Mouse (Mus musculus) limb, embryonic 15.5 days (tissue): Measurements from ENCODE around the gene Cnppd1. TPM values are rescaled to one million over a fixed set of nuclear protein-coding genes. Genes with fewer than 3 reads are reported as not detected.

Experiments used
- ATAC-seq: fragments of 200-750 bp; cut with Nextera tagmentation; 2 replicates; pipeline ENCODE4 v1.8.0; 2017; ENCODE audit warnings: low read depth, moderate TSS enrichment; ENCODE audit not compliant: insufficient number of reproducible peaks, low FRiP score, low TSS enrichment
- H3K27ac ChIP-seq: fragments of 300-500 bp; sonication (generic); 2 replicates; pipeline ENCODE4 v1.5.1; 2015; ENCODE audit warnings: moderate library complexity, mild to moderate bottlenecking, inconsistent platforms
- H3K27me3 ChIP-seq: fragments of 300-500 bp; sonication (generic); 2 replicates; pipeline ENCODE4 v1.6.1; 2015; ENCODE audit warnings: inconsistent platforms
- H3K36me3 ChIP-seq: fragments of 300-500 bp; sonication (generic); 2 replicates; pipeline ENCODE4 v1.6.1; 2015; ENCODE audit warnings: inconsistent platforms
- H3K4me1 ChIP-seq: fragments of 300-500 bp; sonication (generic); 2 replicates; pipeline ENCODE4 v1.6.1; 2015; ENCODE audit warnings: inconsistent platforms
- H3K4me2 ChIP-seq: fragments of 300-500 bp; sonication (generic); 2 replicates; pipeline ENCODE4 v1.6.1; 2015; ENCODE audit warnings: mild to moderate bottlenecking, inconsistent platforms
- H3K4me3 ChIP-seq: fragments of 300-500 bp; sonication (generic); 2 replicates; pipeline ENCODE4 v1.5.1; 2015; ENCODE audit warnings: mild to moderate bottlenecking, inconsistent platforms
- H3K9ac ChIP-seq: fragments of 300-500 bp; sonication (generic); 2 replicates; pipeline ENCODE4 v1.6.1; 2015; ENCODE audit warnings: inconsistent platforms
- H3K9me3 ChIP-seq: fragments of 300-500 bp; sonication (generic); 2 replicates; pipeline ENCODE4 v1.6.1; 2016; ENCODE audit warnings: inconsistent platforms
- WGBS: fragments of 180-500 bp; shearing (Covaris S2); methylation state at CpG from one replicate; pipeline ENCODE4 v1.1.7; 2015; 5-methylcytosine and 5-hydroxymethylcytosine counted together
- polyA plus RNA-seq: library from polyadenylated mRNA; unstranded; fragments of >200 nt; fragmentation: Nextera tagmentation; extraction: Ambion mirVana; gene quantifications from 2 replicates; pipeline ENCODE4 v1.2.1, GENCODE M21; 2015

Gene Cnppd1
- 43.8 and 46.8 TPM in 2 replicates for polyA plus RNA-seq

- ATAC-seq = peak; percentile 83
- Histone ChIP-seq H3K9me3 (no peaks in the 10 kb centered on the region), H3K4me2 (peak within 1 kb of the TSS; percentile 87), H3K9ac (peak within 1 kb of the TSS; percentile 92), H3K4me1 (peaks cover 24% of the 10 kb centered on the region), H3K4me3 (peak within 1 kb of the TSS; percentile 97), H3K27me3 (no peaks in the 10 kb centered on the region), H3K36me3 (peaks cover 57% of the 10 kb centered on the region), H3K27ac (peak within 1 kb of the TSS; percentile 97)
- WGBS = under 1% methylated on average over 90 of the region's 91 CpGs
Measured at GRCm38 (mm10) chr1:75142301-75143261, at the start of gene Cnppd1, which contains the start of gene Retreg2. Gene Cnppd1 (minus strand): TSS chr1:75142711. Gene Retreg2 (plus strand): TSS chr1:75142778.

GRCm38 (mm10) chr1:75191622-75192402 is 49.3 kb upstream of the Cnppd1 start, which contains the start of the genes Ankzf1 and Atg9a:
Gene Ankzf1 (plus strand): TSS chr1:75192151.
Gene Atg9a (minus strand): TSS chr1:75192196.
- peaks cover 38% of the 10 kb centered on the region for H3K36me3 ChIP-seq
- WGBS = under 1% methylated on average over 55 of the region's 56 CpGs
- peak within 1 kb of the TSS; percentile 86 for H3K4me2 ChIP-seq
- ATAC-seq = peak; percentile 98
- peak within 1 kb of the TSS; percentile 85 for H3K9ac ChIP-seq
- no peaks in the 10 kb centered on the region for H3K9me3 ChIP-seq
- no peaks in the 10 kb centered on the region for H3K27me3 ChIP-seq
- H3K4me1 ChIP-seq = peaks cover 22% of the 10 kb centered on the region
- H3K4me3 ChIP-seq = peak within 1 kb of the TSS; percentile 79
- peak within 1 kb of the TSS; percentile 94 for H3K27ac ChIP-seq

GRCm38 (mm10) chr1:75191258-75191621 is 48.7 kb upstream of the Cnppd1 start:
- Histone ChIP-seq H3K27ac (peak overlapping the region; percentile 94), H3K4me2 (peak overlapping the region; percentile 86), H3K36me3 (peaks cover 38% of the 10 kb centered on the region), H3K9me3 (no peaks in the 10 kb centered on the region), H3K4me3 (peak overlapping the region; percentile 79), H3K9ac (peak overlapping the region; percentile 85), H3K4me1 (peaks cover 22% of the 10 kb centered on the region), H3K27me3 (no peaks in the 10 kb centered on the region)
- ATAC-seq = no peak
- WGBS = 38% methylated on average over 5 of the region's 5 CpGs

DNA sequence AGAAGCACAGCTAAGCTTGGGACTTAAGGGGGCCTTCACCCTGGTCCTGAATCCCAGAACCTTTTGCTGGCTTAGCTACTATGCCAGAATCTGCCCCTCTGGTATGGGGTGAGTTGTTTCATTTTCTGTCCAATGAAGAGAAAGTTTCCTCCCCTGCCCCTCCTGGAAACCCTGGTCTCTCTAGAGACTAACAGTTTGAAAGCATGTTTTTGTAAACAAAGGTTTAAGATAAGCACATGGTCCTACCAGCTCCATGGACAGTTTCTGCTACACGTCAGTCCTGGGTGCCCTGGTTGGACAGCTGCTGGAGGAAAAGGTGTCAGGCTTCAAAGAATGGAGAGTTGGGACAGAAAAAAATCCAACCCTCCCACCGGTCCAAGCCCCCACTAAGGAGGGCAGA is 48.1 kb upstream of the Cnppd1 start:
- WGBS = 57% methylated on average over 2 of the region's 2 CpGs

GRCm38 (mm10) chr1:75187914-75188483 is 45.5 kb upstream of the Cnppd1 start:
- H3K9ac ChIP-seq = no peak overlapping the region
- WGBS = 84% methylated on average over 2 of the region's 2 CpGs
- H3K36me3 ChIP-seq = peaks cover 52% of the 10 kb centered on the region
- H3K27ac ChIP-seq = no peak overlapping the region
- H3K4me3 ChIP-seq = no peak overlapping the region
- peaks cover 16% of the 10 kb centered on the region for H3K4me1 ChIP-seq
- H3K4me2 ChIP-seq = no peak overlapping the region
- H3K9me3 ChIP-seq = no peaks in the 10 kb centered on the region
- no peak for ATAC-seq
- no peaks in the 10 kb centered on the region for H3K27me3 ChIP-seq

More for the DNA sequence above, 48.1 kb upstream of the Cnppd1 start:
- no peak overlapping the region for H3K4me3 ChIP-seq
- H3K4me1 ChIP-seq = peaks cover 22% of the 10 kb centered on the region
- no peaks in the 10 kb centered on the region for H3K27me3 ChIP-seq
- ATAC-seq = no peak
- no peaks in the 10 kb centered on the region for H3K9me3 ChIP-seq
- H3K4me2 ChIP-seq = peak overlapping the region; percentile 86; the same call in 1 of the 2 replicates
- H3K9ac ChIP-seq = no peak overlapping the region
- no peak overlapping the region for H3K27ac ChIP-seq
- peaks cover 38% of the 10 kb centered on the region for H3K36me3 ChIP-seq

DNA sequence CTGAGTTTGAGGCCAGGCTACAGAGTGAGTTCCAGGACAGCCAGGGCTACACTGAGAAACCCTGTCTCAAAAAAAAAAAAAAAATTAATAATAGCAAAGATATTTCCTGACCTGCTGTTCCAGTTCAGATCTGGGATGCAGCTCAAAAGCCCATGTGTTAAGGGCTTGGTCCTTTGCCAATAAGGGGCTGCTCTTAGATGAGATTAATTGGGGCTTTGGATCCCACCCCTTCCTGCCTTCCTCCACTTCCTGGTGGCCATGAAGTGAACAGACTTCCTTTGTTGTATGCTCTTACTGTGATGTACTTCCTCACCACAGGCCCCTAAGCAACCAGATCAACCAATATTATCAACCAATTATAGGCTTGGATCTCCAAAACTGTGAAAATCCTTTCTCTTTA is 44.6 kb upstream of the Cnppd1 start:
- no peak overlapping the region for H3K27ac ChIP-seq
- H3K4me3 ChIP-seq = no peak overlapping the region
- no peak for ATAC-seq
- H3K9me3 ChIP-seq = no peaks in the 10 kb centered on the region
- no peak overlapping the region for H3K9ac ChIP-seq
- peaks cover 14% of the 10 kb centered on the region for H3K4me1 ChIP-seq
- H3K27me3 ChIP-seq = no peaks in the 10 kb centered on the region
- H3K36me3 ChIP-seq = peaks cover 60% of the 10 kb centered on the region
- H3K4me2 ChIP-seq = no peak overlapping the region

GRCm38 (mm10) chr1:75185495-75185894 is 43.0 kb upstream of the Cnppd1 start:
- H3K27me3 ChIP-seq = no peaks in the 10 kb centered on the region
- no peak for ATAC-seq
- WGBS = 88% methylated on average over 11 of the region's 11 CpGs
- no peak overlapping the region for H3K27ac ChIP-seq
- peaks cover 8% of the 10 kb centered on the region for H3K4me1 ChIP-seq
- H3K9me3 ChIP-seq = no peaks in the 10 kb centered on the region
- H3K36me3 ChIP-seq = peaks cover 67% of the 10 kb centered on the region
- no peak overlapping the region for H3K4me3 ChIP-seq
- no peak overlapping the region for H3K9ac ChIP-seq
- no peak overlapping the region for H3K4me2 ChIP-seq

- no peak overlapping the region for H3K4me3 ChIP-seq
- WGBS = 71% methylated on average over 4 of the region's 4 CpGs
Measured at GRCm38 (mm10) chr1:75182160-75182559, 39.6 kb upstream of the Cnppd1 start.

GRCm38 (mm10) chr1:75181377-75181870 is 38.9 kb upstream of the Cnppd1 start:
- H3K36me3 ChIP-seq = peaks cover 53% of the 10 kb centered on the region
- 92% methylated on average over 4 of the region's 4 CpGs for WGBS
- H3K4me3 ChIP-seq = no peak overlapping the region
- peaks cover 19% of the 10 kb centered on the region for H3K4me1 ChIP-seq
- H3K27me3 ChIP-seq = no peaks in the 10 kb centered on the region
- H3K4me2 ChIP-seq = no peak overlapping the region
- no peak for ATAC-seq
- H3K9me3 ChIP-seq = no peaks in the 10 kb centered on the region
- H3K27ac ChIP-seq = no peak overlapping the region
- H3K9ac ChIP-seq = no peak overlapping the region

More at GRCm38 (mm10) chr1:75182160-75182559, 39.6 kb upstream of the Cnppd1 start:
- peaks cover 59% of the 10 kb centered on the region for H3K36me3 ChIP-seq
- no peak overlapping the region for H3K27ac ChIP-seq
- no peaks in the 10 kb centered on the region for H3K9me3 ChIP-seq
- H3K4me1 ChIP-seq = peaks cover 19% of the 10 kb centered on the region
- no peaks in the 10 kb centered on the region for H3K27me3 ChIP-seq
- H3K9ac ChIP-seq = no peak overlapping the region
- H3K4me2 ChIP-seq = no peak overlapping the region
- no peak for ATAC-seq

DNA sequence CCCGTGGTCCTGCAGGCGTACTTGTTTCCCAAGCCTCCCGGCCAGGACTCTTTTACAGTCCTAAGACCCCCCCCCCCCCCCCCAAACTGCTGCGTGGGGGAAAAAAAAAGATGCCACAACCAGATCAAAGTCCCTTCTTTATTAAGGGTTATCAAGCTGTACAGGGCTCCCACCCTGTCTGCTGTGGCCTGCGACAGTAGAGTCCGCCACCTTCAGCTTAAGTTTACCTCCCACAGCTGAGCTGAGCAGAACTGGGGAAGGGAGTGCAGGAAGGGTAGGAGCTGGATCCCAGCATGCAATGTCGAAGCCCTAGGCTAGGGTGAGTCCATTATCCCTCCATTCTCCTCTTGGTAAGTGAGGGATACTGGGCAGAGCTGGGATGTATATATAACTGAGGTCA is 38.2 kb upstream of the Cnppd1 start:
- Histone ChIP-seq H3K27ac (no peak overlapping the region), H3K4me3 (peak overlapping the region; percentile 53), H3K4me1 (peaks cover 19% of the 10 kb centered on the region), H3K27me3 (no peaks in the 10 kb centered on the region), H3K36me3 (peaks cover 53% of the 10 kb centered on the region), H3K9ac (no peak overlapping the region), H3K9me3 (no peaks in the 10 kb centered on the region), H3K4me2 (peak overlapping the region; percentile 89)
- ATAC-seq = no peak
- WGBS = 40% methylated on average over 7 of the region's 7 CpGs

GRCm38 (mm10) chr1:75180105-75180590 is 37.6 kb upstream of the Cnppd1 start, which contains the start of gene Abcb6:
Gene Abcb6 (minus strand): TSS chr1:75180392.
- Histone ChIP-seq H3K27ac (peak within 1 kb of the TSS; percentile 33), H3K4me3 (peak within 1 kb of the TSS; percentile 53), H3K36me3 (peaks cover 53% of the 10 kb centered on the region), H3K27me3 (no peaks in the 10 kb centered on the region), H3K9me3 (no peaks in the 10 kb centered on the region), H3K4me1 (peaks cover 19% of the 10 kb centered on the region), H3K9ac (peak within 1 kb of the TSS; percentile 39), H3K4me2 (peak within 1 kb of the TSS; percentile 89)
- ATAC-seq = peak; percentile 83
- 0% methylated on average over 31 of the region's 31 CpGs for WGBS
